Mouse (Mus musculus) hindbrain, embryonic 14.5 days (tissue): ENCODE measurements at regions not wholly inside any gene's neighbourhood (a gene's known extent, or its start where the extent isn't known, plus 50 kb on each side); places are given as distances from the start of the nearest gene placed in this dataset.

Source experiments
- ATAC-seq: fragments of 200-750 bp; cut with Nextera tagmentation; 2 replicates; pipeline ENCODE4 v1.8.0; 2017; ENCODE audit warnings: moderate number of reproducible peaks, mild to moderate bottlenecking, moderate TSS enrichment, moderate library complexity; ENCODE audit not compliant: low FRiP score
- DNase-seq: peaks from one replicate; pipeline ENCODE4 v3.0.0-alpha.2; 2015; ENCODE audit warnings: low spot score
- H3K27ac ChIP-seq: fragments of 300-500 bp; sonication (generic); 2 replicates; pipeline ENCODE4 v1.5.1; 2014; ENCODE audit warnings: mild to moderate bottlenecking, moderate library complexity
- H3K27me3 ChIP-seq: fragments of 300-500 bp; sonication (generic); 2 replicates; pipeline ENCODE4 v1.6.1; 2014; ENCODE audit warnings: mild to moderate bottlenecking, low read length, mixed read lengths; ENCODE audit not compliant: control insufficient read depth, insufficient read depth
- H3K36me3 ChIP-seq: fragments of 300-500 bp; sonication (generic); replicated peaks from 2 replicates; pipeline ENCODE4 v1.6.1; 2014; ENCODE audit not compliant: control insufficient read depth, insufficient read depth
- H3K4me1 ChIP-seq: fragments of 300-500 bp; sonication (generic); replicated peaks from 2 replicates; pipeline ENCODE4 v1.6.1; 2014; ENCODE audit warnings: antibody characterized with exemption, low read length, mixed read lengths; ENCODE audit not compliant: control insufficient read depth, insufficient read depth
- H3K4me2 ChIP-seq: fragments of 300-500 bp; sonication (generic); replicated peaks from 2 replicates; pipeline ENCODE4 v1.6.1; 2014; ENCODE audit warnings: mild to moderate bottlenecking, moderate library complexity
- H3K4me3 ChIP-seq: fragments of 300-500 bp; sonication (generic); replicated peaks from 2 replicates; pipeline ENCODE4 v1.5.1; 2014; ENCODE audit warnings: mild to moderate bottlenecking, low read length
- H3K9ac ChIP-seq: fragments of 300-500 bp; sonication (generic); 2 replicates; pipeline ENCODE4 v1.6.1; 2014
- H3K9me3 ChIP-seq: fragments of 300-500 bp; sonication (generic); 2 replicates; pipeline ENCODE4 v1.6.1; 2016; ENCODE audit warnings: low read length; ENCODE audit not compliant: control insufficient read depth
- WGBS: fragments of 180-500 bp; shearing (Covaris S2); extraction: QIAGEN DNeasy Blood & Tissue Kit; methylation state at CpG from one replicate; pipeline ENCODE4 v1.1.7; 2014; 5-methylcytosine and 5-hydroxymethylcytosine counted together

GRCm38 (mm10) chr11:6768599-6769436 is 68.6 kb downstream of the Gm11983 start:
- H3K27ac ChIP-seq, result no peak overlapping the region
- no peaks in the 10 kb centered on the region for H3K9me3 ChIP-seq
- H3K27me3 ChIP-seq, result no peaks in the 10 kb centered on the region
- H3K36me3 ChIP-seq, result no peaks in the 10 kb centered on the region
- H3K4me2 ChIP-seq, result no peak overlapping the region
- no peak overlapping the region for H3K9ac ChIP-seq
- 54% methylated on average over 22 of the region's 22 CpGs for WGBS
- ATAC-seq (peak; percentile 76), DNase-seq (peak; percentile 80)
- H3K4me3 ChIP-seq, result no peak overlapping the region
- no peaks in the 10 kb centered on the region for H3K4me1 ChIP-seq

- Histone ChIP-seq H3K4me2 (no peak overlapping the region), H3K36me3 (no peaks in the 10 kb centered on the region), H3K27ac (no peak overlapping the region), H3K9me3 (no peaks in the 10 kb centered on the region), H3K27me3 (no peaks in the 10 kb centered on the region), H3K9ac (no peak overlapping the region), H3K4me3 (no peak overlapping the region), H3K4me1 (peaks cover 7% of the 10 kb centered on the region; the same call in 1 of the 2 replicates)
- DNase-seq, result no peak
- ATAC-seq, result no peak
- 42% methylated on average over 7 of the region's 7 CpGs for WGBS
Observed at GRCm38 (mm10) chr11:6766725-6767124, 70.7 kb downstream of the Gm11983 start.

GRCm38 (mm10) chr11:6765333-6765957 is 72.0 kb downstream of the Gm11983 start:
- 87% methylated on average over 5 of the region's 5 CpGs for WGBS
- no peak overlapping the region for H3K4me3 ChIP-seq
- H3K9ac ChIP-seq, result no peak overlapping the region
- H3K4me2 ChIP-seq, result no peak overlapping the region
- H3K36me3 ChIP-seq, result no peaks in the 10 kb centered on the region
- no peaks in the 10 kb centered on the region for H3K27me3 ChIP-seq
- DNase-seq (no peak), ATAC-seq (no peak)
- no peaks in the 10 kb centered on the region for H3K9me3 ChIP-seq
- peaks cover 12% of the 10 kb centered on the region; the same call in 1 of the 2 replicates for H3K4me1 ChIP-seq
- no peak overlapping the region for H3K27ac ChIP-seq

DNA sequence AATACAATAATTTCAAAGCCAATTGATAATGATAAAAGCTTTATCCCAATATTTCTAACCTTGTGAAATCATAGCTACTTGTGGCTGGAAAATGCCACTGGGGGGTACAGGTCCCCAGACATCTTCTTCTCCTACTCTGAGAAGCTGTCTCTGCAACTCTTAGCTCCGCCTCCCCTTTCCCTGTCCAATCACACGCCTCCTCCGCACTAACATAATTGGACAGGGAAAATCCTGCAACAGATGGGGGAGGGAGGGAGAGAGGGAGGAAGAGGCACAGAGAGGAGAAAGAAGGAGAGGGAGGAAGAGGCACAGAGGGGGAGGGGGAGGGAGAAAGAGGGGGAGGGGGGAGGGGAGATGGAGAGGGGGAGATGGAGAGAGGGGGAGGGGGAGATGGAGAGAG is 73.3 kb downstream of the Gm11983 start:
- no peak for DNase-seq
- H3K4me1 ChIP-seq, result peaks cover 12% of the 10 kb centered on the region; the same call in 1 of the 2 replicates
- H3K36me3 ChIP-seq, result no peaks in the 10 kb centered on the region
- H3K4me3 ChIP-seq, result no peak overlapping the region
- H3K4me2 ChIP-seq, result no peak overlapping the region
- H3K9me3 ChIP-seq, result no peaks in the 10 kb centered on the region
- H3K9ac ChIP-seq, result no peak overlapping the region
- H3K27me3 ChIP-seq, result no peaks in the 10 kb centered on the region
- ATAC-seq, result no peak
- WGBS, result 93% methylated on average over 3 of the region's 3 CpGs
- no peak overlapping the region for H3K27ac ChIP-seq

- H3K27me3 ChIP-seq, result no peaks in the 10 kb centered on the region
- ATAC-seq, result no peak
- 81% methylated on average over 4 of the region's 4 CpGs for WGBS
- no peak for DNase-seq
- no peaks in the 10 kb centered on the region for H3K36me3 ChIP-seq
- no peak overlapping the region for H3K27ac ChIP-seq
- no peaks in the 10 kb centered on the region for H3K9me3 ChIP-seq
- peaks cover 12% of the 10 kb centered on the region; the same call in 1 of the 2 replicates for H3K4me1 ChIP-seq
- no peak overlapping the region for H3K4me2 ChIP-seq
- H3K9ac ChIP-seq, result no peak overlapping the region
- H3K4me3 ChIP-seq, result no peak overlapping the region
Observed at GRCm38 (mm10) chr11:6763001-6763400, 74.5 kb downstream of the Gm11983 start.

DNA sequence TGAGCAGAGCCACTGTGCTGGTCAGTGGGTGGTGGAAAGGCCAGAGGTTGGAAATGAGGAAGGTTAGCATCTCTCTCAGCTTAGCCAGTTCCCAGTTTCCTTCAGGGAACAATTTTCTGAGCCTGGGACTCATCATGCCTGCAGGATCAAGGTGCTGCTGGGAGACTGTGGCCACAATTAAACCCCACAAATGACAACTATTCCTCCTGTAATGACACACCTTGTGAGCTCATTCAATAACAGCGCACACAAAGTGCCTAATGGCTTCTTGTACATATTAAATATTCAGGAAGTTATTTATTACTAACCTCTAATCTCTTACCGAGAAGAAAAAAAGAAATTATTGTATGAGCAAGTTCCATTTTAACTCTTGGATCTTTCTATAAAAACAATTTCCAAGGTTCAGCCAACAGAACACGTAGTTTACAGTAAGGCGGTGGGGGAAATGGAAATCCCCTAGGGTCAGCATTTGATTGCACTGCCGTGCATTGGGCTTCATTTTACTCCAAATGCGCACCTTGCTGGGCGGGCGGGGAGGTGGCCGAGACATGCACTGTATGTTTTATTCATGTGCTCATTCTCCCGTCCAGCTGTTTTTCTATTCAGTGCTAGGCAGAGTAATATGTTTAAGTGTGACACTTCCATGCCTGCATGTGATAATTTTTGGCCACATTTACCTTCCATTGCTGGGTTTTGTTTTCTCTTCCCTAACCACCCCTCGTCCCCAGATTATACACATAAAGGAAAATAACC is 75.4 kb downstream of the Gm11983 start:
- peak; percentile 67 for ATAC-seq
- H3K36me3 ChIP-seq, result no peaks in the 10 kb centered on the region
- no peak overlapping the region for H3K4me3 ChIP-seq
- DNase-seq, result no peak
- no peak overlapping the region for H3K27ac ChIP-seq
- H3K9me3 ChIP-seq, result no peaks in the 10 kb centered on the region
- no peaks in the 10 kb centered on the region for H3K27me3 ChIP-seq
- peaks cover 12% of the 10 kb centered on the region; the same call in 1 of the 2 replicates for H3K4me1 ChIP-seq
- no peak overlapping the region for H3K9ac ChIP-seq
- WGBS, result 50% methylated on average over 11 of the region's 11 CpGs
- H3K4me2 ChIP-seq, result no peak overlapping the region

DNA sequence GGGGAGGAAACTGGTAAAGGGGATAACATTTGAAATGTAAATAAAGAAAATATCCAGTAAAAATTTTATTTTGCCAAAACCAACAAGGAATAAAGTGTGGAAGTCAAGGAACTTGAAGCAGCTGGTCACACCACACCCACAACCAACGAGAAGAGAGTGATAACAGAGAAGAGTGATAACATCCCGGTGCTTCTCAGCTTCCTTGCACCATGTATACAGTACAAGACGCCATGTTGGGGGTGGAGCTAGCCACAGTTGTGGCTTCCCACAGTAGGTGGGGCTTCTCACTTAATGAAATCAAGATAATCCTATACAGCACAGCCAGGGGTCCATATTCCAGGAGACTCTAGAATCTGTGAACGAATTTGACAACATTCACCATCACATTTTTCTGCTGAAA is 77.9 kb downstream of the Gm11983 start:
- H3K4me3 ChIP-seq, result no peak overlapping the region
- DNase-seq, result no peak
- 91% methylated on average over 4 of the region's 4 CpGs for whole genome bisulfite sequencing
- ATAC-seq, result no peak
- no peak overlapping the region for H3K4me2 ChIP-seq
- H3K9ac ChIP-seq, result no peak overlapping the region
- no peaks in the 10 kb centered on the region for H3K36me3 ChIP-seq
- no peak overlapping the region for H3K27ac ChIP-seq
- H3K9me3 ChIP-seq, result no peaks in the 10 kb centered on the region
- H3K27me3 ChIP-seq, result no peaks in the 10 kb centered on the region
- H3K4me1 ChIP-seq, result peaks cover 12% of the 10 kb centered on the region; the same call in 1 of the 2 replicates

DNA sequence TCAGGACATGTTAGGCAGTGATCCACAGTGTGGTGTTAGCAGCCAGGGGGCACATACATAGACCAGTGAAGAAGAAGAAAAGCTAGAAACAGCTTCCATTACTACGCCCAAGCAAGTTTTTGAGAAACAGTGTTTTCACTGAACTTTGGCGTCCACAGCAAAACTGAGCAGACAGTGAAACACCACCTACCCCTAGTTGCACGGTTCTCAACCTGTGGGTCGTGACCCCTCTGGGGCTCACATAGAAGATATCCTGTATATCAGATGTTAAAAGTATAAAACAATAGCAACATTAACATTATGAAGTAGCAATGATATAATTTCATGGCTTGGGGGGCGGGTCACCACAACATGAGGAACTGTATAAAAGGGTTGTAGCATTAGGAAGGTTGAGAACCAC is 81.1 kb downstream of the Ramp3 start:
- no peaks in the 10 kb centered on the region for H3K9me3 ChIP-seq

DNA sequence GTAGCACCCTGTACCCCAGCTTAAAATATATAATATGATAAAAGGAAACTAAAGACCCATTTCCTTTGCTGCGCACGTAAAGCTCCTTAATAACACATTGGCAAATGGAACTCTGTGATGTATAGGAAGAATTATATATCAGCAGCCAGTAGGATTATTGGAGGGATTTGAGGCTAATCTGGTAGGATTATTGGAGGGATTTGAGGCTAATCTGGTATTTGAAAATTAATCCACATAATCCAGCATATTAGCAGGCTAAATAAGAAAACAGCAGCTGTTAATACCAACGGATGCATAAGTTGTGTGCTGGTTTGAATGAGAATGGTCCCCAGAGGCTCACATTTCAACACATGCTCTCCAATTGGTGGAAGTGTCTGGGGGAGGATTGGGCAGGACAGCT is 80.3 kb downstream of the Ramp3 start:
- H3K4me3 ChIP-seq, result no peak overlapping the region
- no peak overlapping the region for H3K27ac ChIP-seq
- 72% methylated on average over 3 of the region's 3 CpGs for WGBS
- no peak overlapping the region for H3K4me2 ChIP-seq
- DNase-seq (no peak), ATAC-seq (no peak)
- H3K27me3 ChIP-seq, result no peaks in the 10 kb centered on the region
- H3K9ac ChIP-seq, result no peak overlapping the region
- H3K36me3 ChIP-seq, result no peaks in the 10 kb centered on the region
- no peaks in the 10 kb centered on the region for H3K9me3 ChIP-seq
- H3K4me1 ChIP-seq, result no peaks in the 10 kb centered on the region

More for the DNA sequence above, 81.1 kb downstream of the Ramp3 start:
- DNase-seq, result no peak
- H3K36me3 ChIP-seq, result no peaks in the 10 kb centered on the region
- 94% methylated on average over 5 of the region's 5 CpGs for WGBS
- H3K27ac ChIP-seq, result no peak overlapping the region
- H3K9ac ChIP-seq, result no peak overlapping the region
- no peak overlapping the region for H3K4me3 ChIP-seq
- no peak overlapping the region for H3K4me2 ChIP-seq
- H3K4me1 ChIP-seq, result no peaks in the 10 kb centered on the region
- H3K27me3 ChIP-seq, result no peaks in the 10 kb centered on the region
- ATAC-seq, result no peak
